13 mouse cellular contexts compared by ENCODE assay signal in the genomic region with DNA sequence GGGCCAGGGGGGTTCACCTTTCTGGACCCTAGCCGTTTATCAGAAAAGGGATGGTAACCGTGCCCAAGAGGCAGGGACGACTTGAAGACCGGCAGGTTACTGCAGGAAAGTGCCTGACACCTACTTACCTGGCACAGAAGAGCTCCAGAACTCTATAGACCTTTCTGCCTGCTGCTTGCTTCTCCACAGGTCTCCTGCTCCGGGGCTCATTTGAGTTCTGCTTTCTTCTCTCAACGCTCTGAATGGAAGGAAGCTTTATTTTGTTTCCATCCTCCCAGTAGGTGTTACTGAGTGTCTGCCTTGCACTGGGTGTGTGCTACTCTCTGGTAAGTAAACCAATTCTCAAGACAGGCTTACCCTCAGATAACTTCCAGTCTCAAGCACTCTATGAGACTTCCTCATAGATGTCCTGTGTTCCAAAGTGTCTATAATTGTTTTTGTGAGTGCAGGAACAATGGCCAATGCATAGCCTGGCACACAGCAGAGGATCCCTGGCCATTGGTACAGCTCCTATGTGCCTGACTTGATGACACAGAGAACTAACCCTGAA. TPM values are rescaled to one million over a fixed set of nuclear protein-coding genes. Genes with fewer than 3 reads are reported as not detected.
A peak's percentile ranks its signal among the peaks of the same experiment; 100 is the strongest.
DNase-seq lines count a peak whose midpoint lies in the region; ATAC-seq and TF ChIP-seq lines count a peak whose summit lies in the region.
"Had no signal": no experiment of that assay in that cellular context is flagged by ENCODE, and none has a peak within 500 bp of the region (broad histone marks: within the 10 kb centered on the region; RNA-seq: fewer than 3 reads in every experiment).

No protein-coding gene starts in this region.

- H3K27ac ChIP-seq in forebrain, embryonic 12.5 days: 0 out of 2 replicates have a peak overlapping the region, but pooled peaks have one; percentile 31
- no peak overlapping the region for H3K27ac ChIP-seq in forebrain, embryonic 16.5 days (ENCODE audit: low read length)
- no peak overlapping the region for H3K27ac ChIP-seq in hindbrain, embryonic 11.5 days (ENCODE audit: low read depth, low read length)
- H3K27ac ChIP-seq in hindbrain, postnatal 0 days: no peak overlapping the region
- no peak overlapping the region for H3K27ac ChIP-seq in embryonic facial prominence, embryonic 14.5 days (replicated peaks; ENCODE audit: low read depth, low read length)
- no peak overlapping the region for H3K27ac ChIP-seq in midbrain, embryonic 12.5 days (replicated peaks)

- ATAC-seq in forebrain, embryonic 12.5 days (ENCODE audit: low FRiP score): no peak
- no peak for ATAC-seq in forebrain, embryonic 16.5 days
- no peak for ATAC-seq in hindbrain, embryonic 11.5 days (ENCODE audit: low FRiP score)
- ATAC-seq in hindbrain, postnatal 0 days: no peak
- no peak for ATAC-seq in embryonic facial prominence, embryonic 14.5 days (ENCODE audit: low read depth)
- ATAC-seq in midbrain, embryonic 12.5 days (ENCODE audit: low FRiP score, low read depth): no peak
- no peak for ATAC-seq in cerebellum, adult (ENCODE audit: insufficient number of reproducible peaks, low FRiP score, low TSS enrichment)

- H3K36me3 ChIP-seq in forebrain, embryonic 12.5 days (replicated peaks): no peaks in the 10 kb centered on the region
- H3K36me3 ChIP-seq in forebrain, embryonic 16.5 days (ENCODE audit: control insufficient read depth, insufficient read depth): no peaks in the 10 kb centered on the region
- no peaks in the 10 kb centered on the region for H3K36me3 ChIP-seq in hindbrain, embryonic 11.5 days (ENCODE audit: control insufficient read depth, insufficient read depth, low read length)
- H3K36me3 ChIP-seq in hindbrain, postnatal 0 days (ENCODE audit: insufficient read depth, low read length): no peaks in the 10 kb centered on the region
- no peaks in the 10 kb centered on the region for H3K36me3 ChIP-seq in embryonic facial prominence, embryonic 14.5 days (ENCODE audit: control insufficient read depth, insufficient read depth, low read length)
- H3K36me3 ChIP-seq in midbrain, embryonic 12.5 days: no peaks in the 10 kb centered on the region

- H3K4me1 ChIP-seq in forebrain, embryonic 12.5 days: peaks cover 49% of the 10 kb centered on the region
- H3K4me1 ChIP-seq in forebrain, embryonic 16.5 days (replicated peaks; ENCODE audit: control insufficient read depth, insufficient read depth, low read length): peaks cover 14% of the 10 kb centered on the region
- H3K4me1 ChIP-seq in hindbrain, embryonic 11.5 days (replicated peaks; ENCODE audit: control insufficient read depth, insufficient read depth, low read length): peaks cover 7% of the 10 kb centered on the region
- H3K4me1 ChIP-seq in hindbrain, postnatal 0 days (ENCODE audit: insufficient read depth, low read length): peaks cover 5% of the 10 kb centered on the region; the same call in 1 of the 2 replicates
- H3K4me1 ChIP-seq in embryonic facial prominence, embryonic 14.5 days (ENCODE audit: control insufficient read depth, insufficient read depth, low read length): peaks cover 6% of the 10 kb centered on the region; the same call in 1 of the 2 replicates
- peaks cover 29% of the 10 kb centered on the region for H3K4me1 ChIP-seq in midbrain, embryonic 12.5 days

- H3K9ac ChIP-seq in forebrain, embryonic 12.5 days: peak overlapping the region; percentile 36; the same call in 1 of the 2 replicates
- no peak overlapping the region for H3K9ac ChIP-seq in forebrain, embryonic 16.5 days (replicated peaks; ENCODE audit: low read depth, low read length)
- no peak overlapping the region for H3K9ac ChIP-seq in hindbrain, embryonic 11.5 days (ENCODE audit: low read depth, low read length)
- H3K9ac ChIP-seq in hindbrain, postnatal 0 days (replicated peaks; ENCODE audit: low read length): no peak overlapping the region
- 0 out of 2 replicates have a peak overlapping the region, but pooled peaks have one; percentile 21 for H3K9ac ChIP-seq in embryonic facial prominence, embryonic 14.5 days (ENCODE audit: low read depth, low read length)
- no peak overlapping the region; the same call in 1 of the 2 replicates for H3K9ac ChIP-seq in midbrain, embryonic 12.5 days (replicated peaks)

- no peaks in the 10 kb centered on the region for H3K9me3 ChIP-seq in forebrain, embryonic 12.5 days
- H3K9me3 ChIP-seq in forebrain, embryonic 16.5 days (ENCODE audit: control insufficient read depth, low read length): no peaks in the 10 kb centered on the region
- no peaks in the 10 kb centered on the region for H3K9me3 ChIP-seq in hindbrain, embryonic 11.5 days (ENCODE audit: control insufficient read depth, low read length)
- no peaks in the 10 kb centered on the region for H3K9me3 ChIP-seq in hindbrain, postnatal 0 days (ENCODE audit: low read length)
- H3K9me3 ChIP-seq in embryonic facial prominence, embryonic 14.5 days (ENCODE audit: control insufficient read depth, low read length): no peaks in the 10 kb centered on the region
- H3K9me3 ChIP-seq in midbrain, embryonic 12.5 days: no peaks in the 10 kb centered on the region

- H3K4me2 ChIP-seq in forebrain, embryonic 12.5 days: peak overlapping the region; percentile 77
- H3K4me2 ChIP-seq in forebrain, embryonic 16.5 days (ENCODE audit: low read length): no peak overlapping the region; the same call in 1 of the 2 replicates
- no peak overlapping the region for H3K4me2 ChIP-seq in hindbrain, embryonic 11.5 days (replicated peaks; ENCODE audit: low read depth, low read length)
- no peak overlapping the region for H3K4me2 ChIP-seq in hindbrain, postnatal 0 days (ENCODE audit: low read depth, low read length)
- H3K4me2 ChIP-seq in embryonic facial prominence, embryonic 14.5 days (ENCODE audit: low read depth, low read length): peak overlapping the region; percentile 26; the same call in 1 of the 2 replicates
- peak overlapping the region; percentile 22 for H3K4me2 ChIP-seq in midbrain, embryonic 12.5 days (replicated peaks)

- peak; percentile 40 for DNase-seq in hindbrain, embryonic 11.5 days (ENCODE audit: low spot score)
- no peak for DNase-seq in hindbrain, postnatal 0 days (ENCODE audit: low spot score)
- no peak for DNase-seq in embryonic facial prominence, embryonic 14.5 days (ENCODE audit: low spot score)
- DNase-seq in layer of hippocampus, adult 9-10 months (ENCODE audit: low spot score): no peak
- DNase-seq: cerebellum, postnatal 14 days; gastrocnemius, postnatal 10 days; right cerebral cortex, adult 18-20 months had no signal

- 11% methylated on average over 6 of the region's 6 CpGs for WGBS in forebrain, embryonic 12.5 days
- WGBS in forebrain, embryonic 16.5 days: 15% methylated on average over 6 of the region's 6 CpGs
- 2% methylated on average over 6 of the region's 6 CpGs for WGBS in hindbrain, embryonic 11.5 days
- 9% methylated on average over 6 of the region's 6 CpGs for WGBS in hindbrain, postnatal 0 days
- 7% methylated on average over 6 of the region's 6 CpGs for WGBS in embryonic facial prominence, embryonic 14.5 days
- WGBS in midbrain, embryonic 12.5 days: 4% methylated on average over 6 of the region's 6 CpGs

- TF ChIP-seq CTCF in hindbrain, postnatal 0 days (IDR thresholded peaks at IDR 0.05; ENCODE audit: low read depth): no peak

- H3K27me3 ChIP-seq in forebrain, embryonic 12.5 days: peaks cover 74% of the 10 kb centered on the region
- H3K27me3 ChIP-seq in forebrain, embryonic 16.5 days (replicated peaks; ENCODE audit: control insufficient read depth, insufficient read depth, low read length): peaks cover 18% of the 10 kb centered on the region
- peaks cover 78% of the 10 kb centered on the region for H3K27me3 ChIP-seq in hindbrain, embryonic 11.5 days (ENCODE audit: control insufficient read depth, insufficient read depth, low read length)
- H3K27me3 ChIP-seq in hindbrain, postnatal 0 days (ENCODE audit: insufficient read depth, low read length): peaks cover 62% of the 10 kb centered on the region
- H3K27me3 ChIP-seq in embryonic facial prominence, embryonic 14.5 days (replicated peaks; ENCODE audit: control insufficient read depth, insufficient read depth, low read length): peaks cover 92% of the 10 kb centered on the region
- H3K27me3 ChIP-seq in midbrain, embryonic 12.5 days: peaks cover 91% of the 10 kb centered on the region

- 0 out of 2 replicates have a peak overlapping the region, but pooled peaks have one; percentile 23 for H3K4me3 ChIP-seq in forebrain, embryonic 12.5 days (replicated peaks)
- H3K4me3 ChIP-seq in forebrain, embryonic 16.5 days (replicated peaks; ENCODE audit: low read length): no peak overlapping the region
- no peak overlapping the region for H3K4me3 ChIP-seq in hindbrain, embryonic 11.5 days (ENCODE audit: low read depth, low read length)
- H3K4me3 ChIP-seq in hindbrain, postnatal 0 days (ENCODE audit: low read length): no peak overlapping the region
- no peak overlapping the region for H3K4me3 ChIP-seq in embryonic facial prominence, embryonic 14.5 days (ENCODE audit: low read depth, low read length)
- peak overlapping the region; percentile 16; the same call in 1 of the 2 replicates for H3K4me3 ChIP-seq in midbrain, embryonic 12.5 days

RNA-seq across cellular contexts. Expression of gene Lhx2, which starts 1.9 kb away (rescaled TPM):
- 196 and 224 TPM in 2 replicates for polyA plus RNA-seq in forebrain, embryonic 12.5 days (2016; fragmentation: Nextera tagmentation; extraction: Ambion mirVana)
- 69.7 and 90.4 TPM in 2 replicates for polyA plus RNA-seq in forebrain, embryonic 16.5 days (2015; fragmentation: Nextera tagmentation; extraction: Ambion mirVana)
- 21.9 and 24.4 TPM in 2 replicates for polyA plus RNA-seq in hindbrain, embryonic 11.5 days (2014; fragmentation: Nextera tagmentation; extraction: Ambion mirVana)
- 22.2 and 33.2 TPM in 2 replicates for total RNA-seq in hindbrain, postnatal 0 days (2014; rRNA removed)
- 4.6 and 7.3 TPM in 2 replicates for polyA plus RNA-seq in hindbrain, postnatal 0 days (2015; fragmentation: Nextera tagmentation; extraction: Ambion mirVana)
- polyA plus RNA-seq in embryonic facial prominence, embryonic 14.5 days (2014; fragmentation: Nextera tagmentation; extraction: Ambion mirVana): 10.4 and 11.2 TPM in 2 replicates
- polyA plus RNA-seq in midbrain, embryonic 12.5 days (2016; fragmentation: Nextera tagmentation; extraction: Ambion mirVana): 110 and 133 TPM in 2 replicates
- total RNA-seq: adrenal gland, adult 18-20 months had no signal
- polyA plus RNA-seq: lung, embryonic 16.5 days had no signal

RNA-seq across cellular contexts. Expression of gene Dennd1a, which starts 50.0 kb away (rescaled TPM):
- 23.4 and 30.3 TPM in 2 replicates for polyA plus RNA-seq in forebrain, embryonic 12.5 days (2016; fragmentation: Nextera tagmentation; extraction: Ambion mirVana)
- 15.1 and 19.5 TPM in 2 replicates for polyA plus RNA-seq in forebrain, embryonic 16.5 days (2015; fragmentation: Nextera tagmentation; extraction: Ambion mirVana)
- polyA plus RNA-seq in hindbrain, embryonic 11.5 days (2014; fragmentation: Nextera tagmentation; extraction: Ambion mirVana): 7.5 and 11.3 TPM in 2 replicates
- 50.6 and 51.9 TPM in 2 replicates for total RNA-seq in hindbrain, postnatal 0 days (2014; rRNA removed)
- 11.0 and 14.4 TPM in 2 replicates for polyA plus RNA-seq in hindbrain, postnatal 0 days (2015; fragmentation: Nextera tagmentation; extraction: Ambion mirVana)
- 10.9 and 12.4 TPM in 2 replicates for polyA plus RNA-seq in embryonic facial prominence, embryonic 14.5 days (2014; fragmentation: Nextera tagmentation; extraction: Ambion mirVana)
- 25.6 and 26.2 TPM in 2 replicates for polyA plus RNA-seq in midbrain, embryonic 12.5 days (2016; fragmentation: Nextera tagmentation; extraction: Ambion mirVana)

Comparison
In these comparisons a context has a peak if more than half of its experiments do, and no peak if none do; other contexts are left out.
1. H3K4me2 ChIP-seq: peak in forebrain, embryonic 12.5 days (single experiment), embryonic facial prominence, embryonic 14.5 days (single experiment) and midbrain, embryonic 12.5 days (single experiment); none in forebrain, embryonic 16.5 days (single experiment), hindbrain, embryonic 11.5 days (single experiment) and hindbrain, postnatal 0 days (single experiment).
2. H3K4me3 ChIP-seq: peak in forebrain, embryonic 12.5 days (single experiment) and midbrain, embryonic 12.5 days (single experiment); none in forebrain, embryonic 16.5 days (single experiment), hindbrain, embryonic 11.5 days (single experiment), hindbrain, postnatal 0 days (single experiment) and embryonic facial prominence, embryonic 14.5 days (single experiment).
3. H3K9ac ChIP-seq: peak in forebrain, embryonic 12.5 days (single experiment) and embryonic facial prominence, embryonic 14.5 days (single experiment); none in forebrain, embryonic 16.5 days (single experiment), hindbrain, embryonic 11.5 days (single experiment), hindbrain, postnatal 0 days (single experiment) and midbrain, embryonic 12.5 days (single experiment).